Mouse (Mus musculus) cerebellum, postnatal 36 days (tissue): ENCODE results near the gene Eftud2.

Experiments
- DNase-seq, 2 experiments: peaks; one replicate each; pipeline ENCODE4 v3.0.0; 2021 to 2022; ENCODE audit warnings: mixed read lengths in 2 of 2

Gene Eftud2

GRCm38 (mm10) chr11:102874801-102875334 lies 5.9 kb downstream of the Eftud2 start:
- peak; percentile 75 to 78 for DNase-seq

GRCm38 (mm10) chr11:102864272-102864671 lies 16.5 kb downstream of the Eftud2 start:
- peak; percentile 73 to 80 for DNase-seq

- peak; percentile 35 to 42 for DNase-seq
Observed at GRCm38 (mm10) chr11:102859933-102860332, 20.9 kb downstream of the Eftud2 start.

GRCm38 (mm10) chr11:102858951-102859350 lies 21.8 kb downstream of the Eftud2 start:
- DNase-seq, result peak; percentile 28 to 37

- DNase-seq, result no peak
Observed at GRCm38 (mm10) chr11:102855941-102856340, 24.8 kb downstream of the Eftud2 start.

GRCm38 (mm10) chr11:102853760-102854159 lies 27.0 kb downstream of the Eftud2 start:
- DNase-seq, result no peak

GRCm38 (mm10) chr11:102851883-102852282 lies 28.9 kb downstream of the Eftud2 start:
- peak; percentile 78 to 79 for DNase-seq

- DNase-seq, result no peak
Observed at GRCm38 (mm10) chr11:102845926-102846325, 34.9 kb downstream of the Eftud2 start.

GRCm38 (mm10) chr11:102838616-102839150 lies 42.1 kb downstream of the Eftud2 start:
- no peak for DNase-seq

GRCm38 (mm10) chr11:102838126-102838525 lies 42.7 kb downstream of the Eftud2 start:
- DNase-seq, result no peak

- DNase-seq, result no peak
Observed at GRCm38 (mm10) chr11:102837385-102837784, 43.4 kb downstream of the Eftud2 start.

GRCm38 (mm10) chr11:102836146-102836545 lies 44.6 kb downstream of the Eftud2 start:
- no peak for DNase-seq

GRCm38 (mm10) chr11:102835549-102835948 lies 45.2 kb downstream of the Eftud2 start, which contains the start of gene Higd1b:
TSS of gene Higd1b (plus strand) at chr11:102835849.
- no peak for DNase-seq

GRCm38 (mm10) chr11:102834219-102834618 lies 46.6 kb downstream of the Eftud2 start:
- no peak for DNase-seq

GRCm38 (mm10) chr11:102832700-102833297 lies 48.0 kb downstream of the Eftud2 start:
- DNase-seq, result no peak

- DNase-seq, result no peak
Observed at GRCm38 (mm10) chr11:102830276-102830675, 50.5 kb downstream of the Eftud2 start.

- no peak for DNase-seq
Observed at GRCm38 (mm10) chr11:102827097-102827496, 53.7 kb downstream of the Eftud2 start.

GRCm38 (mm10) chr11:102826476-102826875 lies 54.3 kb downstream of the Eftud2 start:
- DNase-seq, result no peak

- no peak for DNase-seq
Observed at GRCm38 (mm10) chr11:102821231-102821630, 59.6 kb downstream of the Eftud2 start.

GRCm38 (mm10) chr11:102820432-102820831 lies 60.4 kb downstream of the Eftud2 start:
- DNase-seq, result no peak

GRCm38 (mm10) chr11:102819783-102820385 lies 60.9 kb downstream of the Eftud2 start:
- DNase-seq, result no peak

- peak; percentile 51 to 63 for DNase-seq
Observed at GRCm38 (mm10) chr11:102819021-102819782, 61.6 kb downstream of the Eftud2 start, which contains the start of gene Gjc1. TSS of gene Gjc1 (minus strand) at chr11:102819700.
